Mouse (Mus musculus): ENCODE results near the gene Apba2. TPM values are rescaled to one million over a fixed set of nuclear protein-coding genes. Genes with fewer than 3 reads are reported as not detected.

Gene Apba2
- total and polyA plus RNA-seq, 3 experiments: 0.11 TPM; not detected in 2

- TF ChIP-seq TAL1 (conservative IDR thresholded peaks at IDR 0.05; ENCODE audit: low read depth, low read length) (no peak), GATA2 (IDR thresholded peaks at IDR 0.05; ENCODE audit: borderline replicate concordance, low read depth, low read length) (no peak), POLR2AphosphoS5 (IDR thresholded peaks at IDR 0.05; ENCODE audit: insufficient replicate concordance, low read depth, low read length) (no peak), CTCF (IDR thresholded peaks at IDR 0.05; ENCODE audit: low read depth, low read length) (no peak), GATA1 (IDR thresholded peaks at IDR 0.05; ENCODE audit: borderline replicate concordance, low read length) (no peak)
- H3K4me1 ChIP-seq (ENCODE audit: insufficient read depth, low read depth, low read length): no peaks in the 10 kb centered on the region
- H3K36me3 ChIP-seq (replicated peaks): no peaks in the 10 kb centered on the region
- DNase-seq (ENCODE audit: low spot score) (no peak), ATAC-seq (ENCODE audit: extremely low read depth, insufficient number of reproducible peaks, low FRiP score, poor library complexity, severe bottlenecking) (no peak)
- no peaks in the 10 kb centered on the region for H3K27me3 ChIP-seq (ENCODE audit: insufficient read depth, low read length)
- H3K4me3 ChIP-seq (ENCODE audit: low read depth, low read length): no peak overlapping the region
- H3K9me3 ChIP-seq (replicated peaks): peaks cover 41% of the 10 kb centered on the region
These were observed 117.8 kb downstream of the Apba2 start for GRCm38 (mm10) chr7:64619261-64619660.

GRCm38 (mm10) chr7:64626494-64626893, 125.0 kb downstream of the Apba2 start:
- no peaks in the 10 kb centered on the region for H3K27me3 ChIP-seq (ENCODE audit: insufficient read depth, low read length)
- no peak for TF ChIP-seq GATA2 (IDR thresholded peaks at IDR 0.05; ENCODE audit: borderline replicate concordance, low read depth, low read length)
- TF ChIP-seq TAL1 (conservative IDR thresholded peaks at IDR 0.05; ENCODE audit: low read depth, low read length): no peak
- TF ChIP-seq CTCF (IDR thresholded peaks at IDR 0.05; ENCODE audit: low read depth, low read length): no peak
- no peak for TF ChIP-seq GATA1 (IDR thresholded peaks at IDR 0.05; ENCODE audit: borderline replicate concordance, low read length)
- TF ChIP-seq POLR2AphosphoS5 (IDR thresholded peaks at IDR 0.05; ENCODE audit: insufficient replicate concordance, low read depth, low read length): no peak
- H3K9me3 ChIP-seq (replicated peaks): peaks cover 59% of the 10 kb centered on the region
- no peak overlapping the region for H3K4me3 ChIP-seq (ENCODE audit: low read depth, low read length)
- DNase-seq (ENCODE audit: low spot score) (no peak), ATAC-seq (ENCODE audit: extremely low read depth, insufficient number of reproducible peaks, low FRiP score, poor library complexity, severe bottlenecking) (no peak)
- no peaks in the 10 kb centered on the region for H3K4me1 ChIP-seq (ENCODE audit: insufficient read depth, low read depth, low read length)
- no peaks in the 10 kb centered on the region for H3K36me3 ChIP-seq (replicated peaks)

GRCm38 (mm10) chr7:64627972-64628655, 126.6 kb downstream of the Apba2 start:
- H3K4me1 ChIP-seq (ENCODE audit: insufficient read depth, low read depth, low read length): no peaks in the 10 kb centered on the region
- no peaks in the 10 kb centered on the region for H3K27me3 ChIP-seq (ENCODE audit: insufficient read depth, low read length)
- peaks cover 66% of the 10 kb centered on the region for H3K9me3 ChIP-seq (replicated peaks)
- ATAC-seq (ENCODE audit: extremely low read depth, insufficient number of reproducible peaks, low FRiP score, poor library complexity, severe bottlenecking) (no peak), DNase-seq (ENCODE audit: low spot score) (no peak)
- no peak for TF ChIP-seq GATA2 (IDR thresholded peaks at IDR 0.05; ENCODE audit: borderline replicate concordance, low read depth, low read length)
- no peak overlapping the region for H3K4me3 ChIP-seq (ENCODE audit: low read depth, low read length)
- H3K36me3 ChIP-seq (replicated peaks): no peaks in the 10 kb centered on the region

GRCm38 (mm10) chr7:64630697-64631096, 129.2 kb downstream of the Apba2 start:
- DNase-seq (ENCODE audit: low spot score) (no peak), ATAC-seq (ENCODE audit: extremely low read depth, insufficient number of reproducible peaks, low FRiP score, poor library complexity, severe bottlenecking) (no peak)
- no peaks in the 10 kb centered on the region for H3K36me3 ChIP-seq (replicated peaks)
- H3K4me3 ChIP-seq (ENCODE audit: low read depth, low read length): no peak overlapping the region
- TF ChIP-seq CTCF (IDR thresholded peaks at IDR 0.05; ENCODE audit: low read depth, low read length): no peak
- TF ChIP-seq GATA2 (IDR thresholded peaks at IDR 0.05; ENCODE audit: borderline replicate concordance, low read depth, low read length): no peak
- TF ChIP-seq POLR2AphosphoS5 (IDR thresholded peaks at IDR 0.05; ENCODE audit: insufficient replicate concordance, low read depth, low read length): no peak
- TF ChIP-seq GATA1 (IDR thresholded peaks at IDR 0.05; ENCODE audit: borderline replicate concordance, low read length): no peak
- no peak for TF ChIP-seq TAL1 (conservative IDR thresholded peaks at IDR 0.05; ENCODE audit: low read depth, low read length)
- peaks cover 65% of the 10 kb centered on the region for H3K9me3 ChIP-seq (replicated peaks)
- H3K4me1 ChIP-seq (ENCODE audit: insufficient read depth, low read depth, low read length): no peaks in the 10 kb centered on the region
- H3K27me3 ChIP-seq (ENCODE audit: insufficient read depth, low read length): no peaks in the 10 kb centered on the region

- H3K36me3 ChIP-seq (replicated peaks): no peaks in the 10 kb centered on the region
- H3K4me1 ChIP-seq (ENCODE audit: insufficient read depth, low read depth, low read length): no peaks in the 10 kb centered on the region
- DNase-seq (ENCODE audit: low spot score) (no peak), ATAC-seq (ENCODE audit: extremely low read depth, insufficient number of reproducible peaks, low FRiP score, poor library complexity, severe bottlenecking) (no peak)
- TF ChIP-seq GATA1 (IDR thresholded peaks at IDR 0.05; ENCODE audit: borderline replicate concordance, low read length) (no peak), CTCF (IDR thresholded peaks at IDR 0.05; ENCODE audit: low read depth, low read length) (no peak), TAL1 (conservative IDR thresholded peaks at IDR 0.05; ENCODE audit: low read depth, low read length) (no peak), POLR2AphosphoS5 (IDR thresholded peaks at IDR 0.05; ENCODE audit: insufficient replicate concordance, low read depth, low read length) (no peak), GATA2 (IDR thresholded peaks at IDR 0.05; ENCODE audit: borderline replicate concordance, low read depth, low read length) (no peak)
- H3K4me3 ChIP-seq (ENCODE audit: low read depth, low read length): no peak overlapping the region
- peaks cover 65% of the 10 kb centered on the region for H3K9me3 ChIP-seq (replicated peaks)
- H3K27me3 ChIP-seq (ENCODE audit: insufficient read depth, low read length): no peaks in the 10 kb centered on the region
These were observed 129.6 kb downstream of the Apba2 start for GRCm38 (mm10) chr7:64631131-64631530.

- Histone ChIP-seq H3K4me1 (ENCODE audit: insufficient read depth, low read depth, low read length) (no peaks in the 10 kb centered on the region), H3K27me3 (ENCODE audit: insufficient read depth, low read length) (no peaks in the 10 kb centered on the region), H3K36me3 (replicated peaks) (no peaks in the 10 kb centered on the region), H3K4me3 (ENCODE audit: low read depth, low read length) (no peak overlapping the region), H3K9me3 (replicated peaks) (peaks cover 60% of the 10 kb centered on the region)
- DNase-seq (ENCODE audit: low spot score) (no peak), ATAC-seq (ENCODE audit: extremely low read depth, insufficient number of reproducible peaks, low FRiP score, poor library complexity, severe bottlenecking) (no peak)
- TF ChIP-seq CTCF (IDR thresholded peaks at IDR 0.05; ENCODE audit: low read depth, low read length): no peak
- TF ChIP-seq POLR2AphosphoS5 (IDR thresholded peaks at IDR 0.05; ENCODE audit: insufficient replicate concordance, low read depth, low read length): no peak
These were observed 130.4 kb downstream of the Apba2 start for GRCm38 (mm10) chr7:64631781-64632351.

Measured in G1E (cell line).